Mouse (Mus musculus) stomach, embryonic 14.5 days (tissue): ENCODE data around the gene Ndufb3. TPM values are rescaled to one million over a fixed set of nuclear protein-coding genes. Genes with fewer than 3 reads are reported as not detected.
A peak's percentile ranks its signal among the peaks of the same experiment; 100 is the strongest.

Experiments used
- ATAC-seq: fragments of 200-750 bp; cut with Nextera tagmentation; 2 replicates; pipeline ENCODE4 v1.8.0; 2017; ENCODE audit warnings: low read depth, moderate TSS enrichment; ENCODE audit not compliant: insufficient number of reproducible peaks, insufficient read depth, low FRiP score
- H3K27ac ChIP-seq: fragments of 300-500 bp; sonication (generic); 2 replicates; pipeline ENCODE4 v1.5.1; 2014; ENCODE audit warnings: mild to moderate bottlenecking, low read length, moderate library complexity, mixed read lengths
- H3K27me3 ChIP-seq: fragments of 300-500 bp; sonication (generic); 2 replicates; pipeline ENCODE4 v1.6.1; 2014; ENCODE audit warnings: low read length, control low read depth, mixed read lengths; ENCODE audit not compliant: control insufficient read depth, insufficient read depth
- H3K36me3 ChIP-seq: fragments of 300-500 bp; sonication (generic); 2 replicates; pipeline ENCODE4 v1.6.1; 2014; ENCODE audit warnings: mild to moderate bottlenecking, control low read depth, low read length, moderate library complexity, mixed read lengths; ENCODE audit not compliant: control insufficient read depth, insufficient read depth
- H3K4me1 ChIP-seq: fragments of 300-500 bp; sonication (generic); 2 replicates; pipeline ENCODE4 v1.6.1; 2014; ENCODE audit warnings: low read length, control low read depth, mixed read lengths; ENCODE audit not compliant: control insufficient read depth, insufficient read depth
- H3K4me2 ChIP-seq: fragments of 300-500 bp; sonication (generic); replicated peaks from 2 replicates; pipeline ENCODE4 v1.6.1; 2014; ENCODE audit warnings: low read depth, low read length, control low read depth
- H3K4me3 ChIP-seq: fragments of 300-500 bp; sonication (generic); 2 replicates; pipeline ENCODE4 v1.5.1; 2014; ENCODE audit warnings: low read depth, low read length, control low read depth
- H3K9ac ChIP-seq: fragments of 300-500 bp; sonication (generic); replicated peaks from 2 replicates; pipeline ENCODE4 v1.6.1; 2014; ENCODE audit warnings: low read depth, mild to moderate bottlenecking, control low read depth, low read length, moderate library complexity, mixed read lengths
- H3K9me3 ChIP-seq: fragments of 300-500 bp; sonication (generic); 2 replicates; pipeline ENCODE4 v1.6.1; 2016; ENCODE audit warnings: low read depth, low read length, control low read depth; ENCODE audit not compliant: control insufficient read depth
- WGBS: fragments of 180-500 bp; shearing (Covaris S2); extraction: QIAGEN DNeasy Blood & Tissue Kit; methylation state at CpG from one replicate; pipeline ENCODE4 v1.1.7; 2014; 5-methylcytosine and 5-hydroxymethylcytosine counted together
- polyA plus RNA-seq: library from polyadenylated mRNA; unstranded; fragments of >200 nt; fragmentation: Nextera tagmentation; extraction: Ambion mirVana; gene quantifications from 2 replicates; pipeline ENCODE4 v1.2.1, GENCODE M21; 2014

The Ndufb3 gene
- polyA plus RNA-seq, 1 experiment from 2014 or later: 191 TPM

DNA sequence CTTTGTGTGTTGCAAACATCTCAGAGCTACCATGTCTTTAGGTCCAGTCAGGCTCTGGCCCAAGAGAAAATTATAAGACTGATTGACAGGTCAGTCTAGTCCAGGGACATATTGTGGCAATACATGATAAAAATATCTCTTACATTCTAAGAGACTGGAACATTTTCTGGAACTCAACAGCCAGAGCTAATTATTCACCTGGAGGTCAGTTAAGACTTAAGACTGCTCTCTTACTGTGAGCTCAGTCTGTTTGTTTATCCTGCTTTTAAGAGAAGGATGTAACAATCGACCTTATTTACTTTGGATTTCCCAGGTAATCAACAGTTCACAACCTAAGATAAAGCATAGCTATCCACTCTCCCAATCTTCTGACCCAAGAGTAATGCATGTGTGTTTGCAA, 24.4 kb downstream of the Ndufb3 start:
- Histone ChIP-seq H3K27ac (no peak overlapping the region), H3K9ac (no peak overlapping the region), H3K9me3 (no peaks in the 10 kb centered on the region; the same call in 1 of the 2 replicates), H3K4me3 (no peak overlapping the region), H3K4me1 (peaks cover 2% of the 10 kb centered on the region; the same call in 1 of the 2 replicates), H3K27me3 (no peaks in the 10 kb centered on the region), H3K36me3 (no peaks in the 10 kb centered on the region), H3K4me2 (no peak overlapping the region)
- ATAC-seq: no peak
- WGBS: 20% methylated on average over 1 of the region's 1 CpGs

DNA sequence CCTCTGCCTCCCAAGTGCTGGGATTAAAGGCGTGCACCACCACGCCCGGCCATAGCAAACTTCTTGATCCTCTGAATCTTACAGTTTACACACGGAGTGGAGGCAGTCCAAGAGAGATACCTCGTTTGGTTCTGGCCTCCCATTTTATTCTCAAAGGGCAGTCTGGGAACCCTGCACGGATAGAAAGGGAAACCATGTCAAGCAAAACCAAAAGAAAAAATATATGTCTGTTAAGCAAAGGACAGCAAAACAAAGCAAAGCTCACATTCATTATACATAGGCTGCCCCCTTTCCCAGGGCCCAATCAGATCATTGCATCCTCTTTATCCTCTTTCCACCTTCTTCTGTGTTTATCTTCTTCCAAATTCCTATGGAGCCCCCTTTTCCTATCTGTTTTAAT, 27.6 kb downstream of the Ndufb3 start:
- Histone ChIP-seq H3K36me3 (no peaks in the 10 kb centered on the region), H3K4me2 (no peak overlapping the region), H3K9me3 (no peaks in the 10 kb centered on the region), H3K9ac (no peak overlapping the region), H3K27ac (no peak overlapping the region), H3K27me3 (no peaks in the 10 kb centered on the region), H3K4me1 (peaks cover 2% of the 10 kb centered on the region; the same call in 1 of the 2 replicates), H3K4me3 (no peak overlapping the region)
- WGBS: 56% methylated on average over 6 of the region's 6 CpGs
- ATAC-seq: no peak

DNA sequence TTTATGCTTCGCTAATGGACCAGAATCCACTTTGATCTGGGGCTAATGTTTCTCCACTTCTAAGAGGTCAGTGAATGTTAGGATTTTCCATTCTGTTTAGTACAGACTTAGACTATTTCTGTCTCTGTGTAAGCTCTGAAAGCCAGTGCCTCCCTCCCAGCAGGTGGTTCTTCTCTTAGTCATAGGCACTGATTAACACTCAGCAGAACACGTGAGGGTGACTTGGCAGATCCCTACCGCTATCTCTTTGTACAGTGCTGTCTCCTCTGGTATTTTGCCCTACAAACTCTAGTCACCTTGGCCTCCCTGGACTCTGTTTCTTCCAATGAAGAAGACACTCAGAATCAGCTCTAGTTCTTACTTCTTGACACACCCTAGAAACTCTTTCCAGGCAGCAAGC, 28.2 kb downstream of the Ndufb3 start:
- no peak overlapping the region for H3K4me3 ChIP-seq
- H3K4me2 ChIP-seq: no peak overlapping the region
- H3K4me1 ChIP-seq: peaks cover 2% of the 10 kb centered on the region; the same call in 1 of the 2 replicates
- no peak overlapping the region for H3K9ac ChIP-seq
- peak; percentile 79 for ATAC-seq
- peak overlapping the region; percentile 28; the same call in 1 of the 2 replicates for H3K27ac ChIP-seq
- no peaks in the 10 kb centered on the region for H3K36me3 ChIP-seq
- no peaks in the 10 kb centered on the region for H3K27me3 ChIP-seq
- H3K9me3 ChIP-seq: no peaks in the 10 kb centered on the region
- 32% methylated on average over 3 of the region's 3 CpGs for WGBS

GRCm38 (mm10) chr1:58615146-58615545, 29.0 kb downstream of the Ndufb3 start:
- H3K4me2 ChIP-seq: no peak overlapping the region
- H3K4me1 ChIP-seq: peaks cover 2% of the 10 kb centered on the region; the same call in 1 of the 2 replicates
- no peak overlapping the region for H3K27ac ChIP-seq
- no peak overlapping the region for H3K4me3 ChIP-seq
- H3K36me3 ChIP-seq: no peaks in the 10 kb centered on the region
- no peaks in the 10 kb centered on the region for H3K27me3 ChIP-seq
- no peak overlapping the region for H3K9ac ChIP-seq
- 83% methylated on average over 4 of the region's 4 CpGs for WGBS
- ATAC-seq: no peak
- H3K9me3 ChIP-seq: no peaks in the 10 kb centered on the region

GRCm38 (mm10) chr1:58616176-58616575, 30.0 kb downstream of the Ndufb3 start:
- WGBS: 71% methylated on average over 3 of the region's 3 CpGs
- no peak overlapping the region for H3K4me2 ChIP-seq
- no peak overlapping the region; the same call in 1 of the 2 replicates for H3K27ac ChIP-seq
- no peaks in the 10 kb centered on the region for H3K27me3 ChIP-seq
- no peak for ATAC-seq
- no peak overlapping the region for H3K4me3 ChIP-seq
- no peaks in the 10 kb centered on the region for H3K36me3 ChIP-seq
- H3K9ac ChIP-seq: no peak overlapping the region
- peaks cover 2% of the 10 kb centered on the region; the same call in 1 of the 2 replicates for H3K4me1 ChIP-seq
- no peaks in the 10 kb centered on the region for H3K9me3 ChIP-seq

DNA sequence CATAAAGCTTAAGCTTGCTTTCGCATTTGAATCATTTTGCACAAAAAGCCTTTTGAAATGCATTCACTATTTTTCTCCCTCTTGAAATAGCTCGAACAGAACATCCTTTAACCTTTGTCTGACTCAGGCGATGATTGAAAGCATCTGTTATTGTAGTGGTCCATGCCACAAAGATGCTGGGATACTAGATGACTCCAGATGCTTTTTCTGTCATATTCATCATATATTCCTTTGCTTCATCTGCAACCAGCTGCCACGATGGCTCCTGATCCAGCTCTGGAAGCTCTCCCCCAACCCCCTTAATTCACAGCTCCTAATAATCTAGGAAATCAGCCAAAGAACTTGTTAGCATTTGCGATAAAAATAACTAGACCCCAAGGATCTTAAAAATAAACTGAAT, 30.9 kb downstream of the Ndufb3 start:
- no peak overlapping the region for H3K27ac ChIP-seq
- no peak for ATAC-seq
- no peak overlapping the region for H3K4me2 ChIP-seq
- H3K9ac ChIP-seq: no peak overlapping the region
- H3K36me3 ChIP-seq: no peaks in the 10 kb centered on the region
- H3K4me3 ChIP-seq: no peak overlapping the region
- H3K4me1 ChIP-seq: peaks cover 2% of the 10 kb centered on the region; the same call in 1 of the 2 replicates
- no peaks in the 10 kb centered on the region for H3K9me3 ChIP-seq
- 48% methylated on average over 5 of the region's 5 CpGs for WGBS
- H3K27me3 ChIP-seq: no peaks in the 10 kb centered on the region

DNA sequence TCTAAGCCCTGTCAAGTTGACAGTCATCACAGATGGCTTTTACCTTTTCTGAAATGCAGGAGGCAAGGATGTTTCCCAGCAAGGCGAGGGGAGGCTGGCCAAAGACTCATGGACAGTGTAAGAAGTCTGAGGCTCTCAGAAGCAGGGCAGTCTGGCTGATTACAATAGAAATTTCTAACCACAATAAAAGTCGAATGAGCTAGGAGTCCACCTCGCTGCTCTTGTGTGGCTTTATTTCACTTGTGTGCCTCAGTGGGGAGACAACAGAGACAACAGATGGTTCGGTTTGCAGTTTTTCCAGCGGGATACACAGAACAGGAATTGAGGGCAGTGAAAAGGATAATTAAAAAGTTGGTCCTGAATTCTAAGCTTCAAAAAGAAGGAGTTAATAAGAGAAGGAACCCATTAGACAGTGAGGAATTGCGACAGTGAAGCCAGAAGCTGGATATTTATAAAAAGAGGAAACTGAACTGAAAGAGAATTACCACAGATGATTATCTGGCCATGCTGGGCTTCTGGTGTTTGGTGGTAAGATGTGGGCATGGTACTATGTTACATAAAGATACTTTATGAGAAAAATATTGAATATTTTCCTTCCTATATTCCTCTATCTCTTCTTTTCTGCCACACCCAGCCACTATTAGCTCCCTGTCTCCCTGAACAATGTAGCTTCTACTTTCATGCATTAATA, 31.9 kb downstream of the Ndufb3 start:
- H3K4me2 ChIP-seq: no peak overlapping the region
- ATAC-seq: no peak
- WGBS: 73% methylated on average over 6 of the region's 6 CpGs
- H3K9ac ChIP-seq: no peak overlapping the region
- H3K36me3 ChIP-seq: no peaks in the 10 kb centered on the region
- peaks cover 2% of the 10 kb centered on the region; the same call in 1 of the 2 replicates for H3K4me1 ChIP-seq
- no peaks in the 10 kb centered on the region for H3K9me3 ChIP-seq
- no peak overlapping the region for H3K4me3 ChIP-seq
- H3K27me3 ChIP-seq: no peaks in the 10 kb centered on the region
- H3K27ac ChIP-seq: no peak overlapping the region

DNA sequence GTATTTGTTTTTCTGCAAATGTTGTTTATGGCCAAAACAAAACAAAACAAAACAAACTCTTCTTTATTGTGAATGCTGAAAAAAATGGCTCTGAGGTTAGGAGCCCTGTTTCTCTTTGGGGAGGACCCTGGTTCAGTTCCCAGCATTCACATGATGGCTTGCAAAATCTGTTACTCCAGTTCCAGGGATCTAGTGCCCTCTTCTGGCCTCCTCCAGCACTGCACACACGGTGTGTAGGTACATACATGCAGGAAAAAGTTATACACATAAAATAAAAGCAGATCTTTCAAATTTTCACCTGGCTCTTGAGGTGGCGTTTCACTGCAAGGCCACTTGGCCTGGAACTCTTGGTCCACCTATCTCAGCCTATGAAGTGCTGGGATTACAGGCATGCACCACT, 32.6 kb downstream of the Ndufb3 start:
- 90% methylated on average over 2 of the region's 2 CpGs for WGBS

GRCm38 (mm10) chr1:58621251-58621650, 35.1 kb downstream of the Ndufb3 start:
- Histone ChIP-seq H3K36me3 (no peaks in the 10 kb centered on the region), H3K27me3 (no peaks in the 10 kb centered on the region), H3K4me3 (no peak overlapping the region), H3K4me1 (no peaks in the 10 kb centered on the region), H3K9ac (no peak overlapping the region), H3K4me2 (no peak overlapping the region), H3K9me3 (no peaks in the 10 kb centered on the region), H3K27ac (no peak overlapping the region)
- WGBS: 65% methylated on average over 3 of the region's 3 CpGs
- no peak for ATAC-seq

More for the DNA sequence above, 32.6 kb downstream of the Ndufb3 start:
- H3K9me3 ChIP-seq: no peaks in the 10 kb centered on the region
- no peak overlapping the region for H3K4me3 ChIP-seq
- peaks cover 2% of the 10 kb centered on the region; the same call in 1 of the 2 replicates for H3K4me1 ChIP-seq
- no peak overlapping the region for H3K9ac ChIP-seq
- no peaks in the 10 kb centered on the region for H3K27me3 ChIP-seq
- H3K4me2 ChIP-seq: no peak overlapping the region
- no peaks in the 10 kb centered on the region for H3K36me3 ChIP-seq
- no peak for ATAC-seq
- H3K27ac ChIP-seq: no peak overlapping the region
